Comparison of ENCODE assay signal across 8 mouse cellular contexts in the genomic region with DNA sequence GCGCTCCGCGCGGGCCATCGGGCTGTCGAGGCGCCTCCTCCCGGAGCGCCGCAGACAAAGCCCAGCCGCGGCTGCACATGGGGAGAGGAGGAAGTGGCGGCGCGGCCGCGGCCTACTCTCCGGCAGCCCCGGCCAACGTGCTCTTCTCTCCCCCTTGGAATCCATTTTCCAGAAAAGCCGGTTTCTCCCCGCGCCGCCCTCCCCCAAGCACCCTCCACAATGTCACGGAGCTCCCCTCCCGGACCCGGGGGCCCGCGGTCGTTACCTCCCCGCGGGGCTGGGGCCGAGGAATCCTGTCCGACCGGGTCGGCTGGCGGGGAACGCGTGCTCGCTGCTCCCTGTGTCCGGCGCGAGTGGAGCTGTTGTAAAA. TPM values are rescaled to one million over a fixed set of nuclear protein-coding genes. Genes with fewer than 3 reads are reported as not detected.
DNase-seq lines count a peak whose midpoint lies in the region; ATAC-seq and TF ChIP-seq lines count a peak whose summit lies in the region.
"Had no signal": no experiment of that assay in that cellular context is flagged by ENCODE, and none has a peak within 500 bp of the region (broad histone marks: within the 10 kb centered on the region; RNA-seq: fewer than 3 reads in every experiment).

No protein-coding gene starts in this region.

- TF ChIP-seq CTCF in spleen, adult 2 months (IDR thresholded peaks at IDR 0.05; ENCODE audit: extremely low read depth, insufficient read depth, insufficient read length, insufficient replicate concordance): no peak

- peak overlapping the region; percentile 99 for H3K9ac ChIP-seq in forebrain, embryonic 13.5 days
- peak overlapping the region; percentile 98 for H3K9ac ChIP-seq in hindbrain, embryonic 15.5 days

- peak overlapping the region; percentile 100 for H3K27ac ChIP-seq in forebrain, embryonic 13.5 days
- peak overlapping the region; percentile 100 for H3K27ac ChIP-seq in hindbrain, embryonic 15.5 days (replicated peaks)
- H3K27ac ChIP-seq in spleen, adult 2 months (ENCODE audit: insufficient read depth, low read length): peak overlapping the region; percentile 94

- H3K27me3 ChIP-seq in forebrain, embryonic 13.5 days: no peaks in the 10 kb centered on the region
- no peaks in the 10 kb centered on the region for H3K27me3 ChIP-seq in hindbrain, embryonic 15.5 days
- no peaks in the 10 kb centered on the region for H3K27me3 ChIP-seq in spleen, adult 2 months (ENCODE audit: control insufficient read depth, insufficient read depth, low read length)

- peak overlapping the region; percentile 99 for H3K4me3 ChIP-seq in forebrain, embryonic 13.5 days
- H3K4me3 ChIP-seq in hindbrain, embryonic 15.5 days: peak overlapping the region; percentile 93
- H3K4me3 ChIP-seq in spleen, adult 2 months (ENCODE audit: extremely low read depth, insufficient read depth, insufficient read length): peak overlapping the region; percentile 86

- DNase-seq in CD4-positive helper T cell, adult 2 months (ENCODE audit: low read depth, low spot score): peak; percentile 77
- DNase-seq in Muller cell, postnatal 12 days (ENCODE audit: inconsistent ontology term): peak; percentile 72
- peak; percentile 48 to 50 for DNase-seq in layer of hippocampus, postnatal 36 days
- peak; percentile 17 for DNase-seq in mesoderm, embryonic 11.5 days (ENCODE audit: low read depth, low spot score)
- peak; percentile 25 to 41 for DNase-seq in spleen, adult 2 months (ENCODE audit: low read depth in 1 of 2, low spot score in 2 of 2)

- no peak for TF ChIP-seq POLR2A in spleen, adult 2 months (IDR thresholded peaks at IDR 0.05; ENCODE audit: low read depth, low read length)

- H3K4me2 ChIP-seq in forebrain, embryonic 13.5 days: peak overlapping the region; percentile 70
- H3K4me2 ChIP-seq in hindbrain, embryonic 15.5 days: peak overlapping the region; percentile 64

- 0% methylated on average over 28 of the region's 43 CpGs for WGBS in forebrain, embryonic 13.5 days
- 0% methylated on average over 30 of the region's 43 CpGs for WGBS in hindbrain, embryonic 15.5 days
- WGBS in spleen, adult 2 months: under 1% methylated on average over 25 of the region's 43 CpGs

- H3K36me3 ChIP-seq in forebrain, embryonic 13.5 days (ENCODE audit: poor library complexity, severe bottlenecking): peaks cover 9% of the 10 kb centered on the region
- peaks cover 7% of the 10 kb centered on the region for H3K36me3 ChIP-seq in hindbrain, embryonic 15.5 days
- no peaks in the 10 kb centered on the region for H3K36me3 ChIP-seq in spleen, adult 2 months (ENCODE audit: control insufficient read depth, insufficient read depth, low read length)

- no peak; the same call in 1 of the 2 replicates for ATAC-seq in forebrain, embryonic 13.5 days
- peak; percentile 43 for ATAC-seq in hindbrain, embryonic 15.5 days (ENCODE audit: low FRiP score, low read depth)

- H3K9me3 ChIP-seq in forebrain, embryonic 13.5 days (replicated peaks): no peaks in the 10 kb centered on the region
- no peaks in the 10 kb centered on the region for H3K9me3 ChIP-seq in hindbrain, embryonic 15.5 days

- peaks cover 31% of the 10 kb centered on the region for H3K4me1 ChIP-seq in forebrain, embryonic 13.5 days
- H3K4me1 ChIP-seq in hindbrain, embryonic 15.5 days (replicated peaks): peaks cover 34% of the 10 kb centered on the region
- no peaks in the 10 kb centered on the region; the same call in none of the 2 replicates for H3K4me1 ChIP-seq in spleen, adult 2 months (ENCODE audit: control insufficient read depth, insufficient read depth, insufficient read length)

RNA-seq across cellular contexts. Expression of a gene that starts 0.6 kb away (rescaled TPM):
- polyA plus RNA-seq in forebrain, embryonic 13.5 days (2015; fragmentation: Nextera tagmentation; extraction: Ambion mirVana): 128 and 131 TPM in 2 replicates
- 71.2 and 77.0 TPM in 2 replicates for polyA plus RNA-seq in hindbrain, embryonic 15.5 days (2015; fragmentation: Nextera tagmentation; extraction: Ambion mirVana)
- total RNA-seq in layer of hippocampus, postnatal 36 days (2021): 10 to 100 TPM; 69.5 to 70.8 TPM
- polyA plus RNA-seq in spleen, adult 2 months (2012; rRNA removed): 4.0 and 5.3 TPM in 2 replicates

RNA-seq across cellular contexts. Expression of a gene that starts 25.4 kb away (rescaled TPM):
- 0.67 and 0.88 TPM in 2 replicates for polyA plus RNA-seq in forebrain, embryonic 13.5 days (2015; fragmentation: Nextera tagmentation; extraction: Ambion mirVana)
- 0.49 and 0.57 TPM in 2 replicates for polyA plus RNA-seq in hindbrain, embryonic 15.5 days (2015; fragmentation: Nextera tagmentation; extraction: Ambion mirVana)
- not detected for total RNA-seq in layer of hippocampus, postnatal 36 days (2021)
- 1.4 TPM in 1 of 2 replicates, not detected in the other for polyA plus RNA-seq in spleen, adult 2 months (2012; rRNA removed)
- total RNA-seq: hematopoietic stem cell, adult 5-6 weeks had no signal

RNA-seq across cellular contexts. Expression of a gene that starts 43.0 kb away (rescaled TPM):
- 21.6 and 23.4 TPM in 2 replicates for polyA plus RNA-seq in forebrain, embryonic 13.5 days (2015; fragmentation: Nextera tagmentation; extraction: Ambion mirVana)
- polyA plus RNA-seq in hindbrain, embryonic 15.5 days (2015; fragmentation: Nextera tagmentation; extraction: Ambion mirVana): 34.0 and 36.0 TPM in 2 replicates
- 10 to 100 TPM; 49.9 to 52.9 TPM for total RNA-seq in layer of hippocampus, postnatal 36 days (2021)
- 8.9 and 9.5 TPM in 2 replicates for polyA plus RNA-seq in spleen, adult 2 months (2012; rRNA removed)

Comparison
In these comparisons a context has a peak if more than half of its experiments do, and no peak if none do; other contexts are left out.
1. DNase-seq: peak in every context shown above with its lines; median percentile 77 in CD4-positive helper T cell, adult 2 months; 72 in Muller cell, postnatal 12 days; 49 in layer of hippocampus, postnatal 36 days; 33 in spleen, adult 2 months; 17 in mesoderm, embryonic 11.5 days.
2. RNA of a gene that starts 0.6 kb away (polyA plus RNA-seq): 128 to 131 TPM in forebrain, embryonic 13.5 days and 71.2 to 77.0 TPM in hindbrain, embryonic 15.5 days; 4.0 to 5.3 TPM in spleen, adult 2 months; every median in the first group is over 10 times any median in the second.
3. Peak in every context shown above with its lines, with median percentiles within 50 percentile points of each other: H3K27ac ChIP-seq and H3K4me3 ChIP-seq.